Mouse (Mus musculus) kidney, adult 9 months (tissue): Measurements from ENCODE around the gene Olfr167.
A peak's percentile ranks its signal among the peaks of the same experiment; 100 is the strongest.
"Not testable (repeated sequence)": the region's sequence is repeated elsewhere in the genome, so short reads cannot be mapped to it uniquely, and the experiment has no call there.

Experiments
- DNase-seq: peaks from one replicate; pipeline ENCODE4 v3.0.0; 2022

Olfr167 gene

DNA sequence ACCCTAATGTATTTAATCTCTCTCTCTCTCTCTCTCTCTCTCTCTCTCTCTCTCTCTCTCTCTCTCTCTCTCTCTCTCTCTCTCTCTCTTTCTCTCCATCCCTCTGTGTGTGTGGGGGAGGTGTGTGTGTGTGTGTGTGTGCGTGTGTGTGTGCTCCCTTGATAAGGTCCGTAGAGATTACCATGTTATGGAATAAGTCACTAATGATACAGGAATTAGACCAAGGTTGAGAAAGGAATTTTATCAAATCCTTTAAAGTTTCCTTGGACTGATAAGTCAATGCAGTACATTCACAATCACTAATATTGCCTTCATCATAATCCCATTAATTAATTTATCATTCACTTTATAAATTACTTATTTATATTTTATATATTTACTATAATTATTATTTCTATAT is at the start of gene Olfr167:
TSS of gene Olfr167 (minus strand) at position 101 of the 400 bp plus-strand sequence.
- DNase-seq = no peak

DNA sequence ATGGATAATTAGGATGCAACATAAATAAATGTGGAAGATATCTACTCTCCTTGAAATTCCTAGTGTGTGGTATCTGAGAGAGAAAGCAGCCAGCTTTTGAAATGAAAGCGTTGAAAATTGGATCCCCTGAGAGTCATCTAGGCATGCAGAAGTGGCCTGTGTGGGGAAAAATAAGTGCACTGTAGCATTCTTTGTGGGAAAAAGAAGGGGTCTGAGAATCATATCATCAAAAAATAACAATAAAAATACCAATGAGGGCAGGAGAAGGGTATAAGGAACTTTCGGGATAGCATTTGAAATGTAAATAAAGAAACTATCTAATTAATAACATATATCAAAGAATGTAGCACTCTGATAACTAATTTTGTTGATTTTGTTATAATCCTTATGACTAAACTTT is 49.6 kb upstream of the Olfr167 start, which contains the start of gene Olfr169:
TSS of gene Olfr169 (minus strand) at position 101 of the 400 bp plus-strand sequence.
- DNase-seq = not testable (repeated sequence)

DNA sequence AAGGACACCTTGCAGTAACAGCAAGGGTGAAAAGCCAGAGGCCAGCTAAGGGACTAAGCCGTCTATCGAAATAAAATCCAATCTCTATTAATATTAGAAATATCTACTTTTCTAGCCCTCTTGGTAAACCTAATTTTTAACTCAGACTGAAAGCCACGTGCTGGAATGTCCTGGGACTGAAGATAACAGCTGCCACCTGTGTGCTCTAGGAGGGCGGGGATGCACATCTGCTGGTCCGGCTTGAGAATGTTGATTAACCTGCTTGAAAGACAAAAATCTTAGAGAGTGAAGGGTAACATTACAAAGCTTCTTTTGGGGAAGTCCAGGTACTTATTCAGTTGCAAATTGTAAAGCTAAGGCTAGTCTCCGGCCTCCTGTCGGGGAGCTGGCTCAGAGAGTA is 31.4 kb upstream of the Olfr167 start:
- not testable (repeated sequence) for DNase-seq

DNA sequence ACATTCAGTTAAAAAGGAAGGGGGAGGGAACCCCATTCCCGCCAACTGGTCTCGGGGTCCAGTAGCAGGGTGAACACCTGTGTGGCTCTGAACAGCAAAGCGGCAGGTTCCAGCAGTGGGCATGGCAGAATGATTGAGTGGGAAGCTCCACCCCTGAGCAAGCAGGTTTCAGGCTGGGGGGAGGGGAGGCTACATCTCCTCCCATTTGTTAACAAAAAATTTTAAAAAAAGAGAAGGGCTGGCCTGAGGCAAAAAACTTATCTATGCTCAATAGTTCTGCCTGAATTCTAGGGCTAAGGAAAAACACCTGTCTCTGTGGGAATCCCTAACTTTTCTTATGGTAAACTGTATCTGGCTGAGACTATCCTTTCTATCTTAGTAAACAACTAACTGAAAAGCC is 30.2 kb upstream of the Olfr167 start:
- peak; percentile 51 for DNase-seq

DNA sequence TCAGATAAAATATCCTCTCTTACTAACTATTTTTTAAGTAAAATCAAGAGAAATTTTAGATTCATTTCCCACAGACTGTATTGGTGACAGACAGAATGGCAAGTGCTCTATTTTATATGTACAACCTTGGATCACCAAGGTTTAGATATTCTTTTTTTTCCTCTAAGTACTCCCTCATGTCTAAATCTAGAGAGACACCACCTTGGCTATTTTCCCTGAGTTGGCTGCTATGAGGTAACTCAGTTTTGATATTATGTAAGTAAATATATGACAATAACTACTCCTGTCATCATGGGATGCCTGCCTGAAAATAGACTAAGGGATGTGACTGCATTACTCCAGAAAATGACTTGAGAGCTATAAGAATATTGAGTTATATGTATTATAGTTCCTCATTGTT is 13.4 kb upstream of the Olfr167 start, which contains the start of gene Olfr168:
TSS of gene Olfr168 (minus strand) at position 101 of the 400 bp plus-strand sequence.
- no peak for DNase-seq

DNA sequence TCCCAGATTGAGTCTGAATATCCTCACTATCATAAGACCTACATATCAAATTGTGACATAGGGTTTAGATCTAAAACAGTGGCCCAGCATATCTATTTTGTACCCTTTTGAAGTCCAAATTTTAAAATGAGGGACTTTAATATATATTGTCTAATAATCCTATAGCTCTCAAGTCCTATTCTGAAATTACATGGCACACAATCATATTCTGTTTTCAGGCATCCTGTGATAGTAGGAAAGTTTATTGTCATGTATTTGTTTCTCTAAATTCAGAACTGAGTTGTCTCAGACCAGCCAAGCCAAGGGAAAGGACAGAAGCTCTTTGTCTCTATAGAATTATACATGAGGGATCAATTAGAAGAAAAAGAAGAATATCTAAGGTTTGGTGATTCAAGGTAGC is 38.7 kb downstream of the Olfr167 start, which contains the start of gene Olfr166:
TSS of gene Olfr166 (plus strand) at position 301 of the 400 bp plus-strand sequence.
- no peak for DNase-seq

DNA sequence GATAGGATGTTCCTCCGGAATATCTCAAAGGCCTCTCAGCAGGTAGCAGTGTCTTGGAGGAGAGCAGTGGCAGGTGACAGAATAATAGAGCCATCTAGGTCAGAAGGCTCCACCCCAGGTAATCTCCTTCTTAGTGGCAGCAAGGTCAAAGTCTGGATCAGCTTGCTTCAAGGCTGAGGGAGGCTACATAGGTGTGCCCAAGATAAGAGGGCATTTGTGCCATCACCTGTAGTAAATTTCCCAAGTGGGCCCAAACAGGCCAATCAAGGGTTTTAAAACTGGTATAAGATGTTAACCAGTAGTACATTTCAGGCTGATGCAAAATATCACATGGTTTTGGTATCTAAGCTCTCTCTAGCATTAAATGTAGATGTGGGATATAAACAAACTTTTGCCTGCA is 57.7 kb downstream of the Olfr167 start:
- DNase-seq = no peak
